Mouse (Mus musculus) large intestine, adult 2 months (tissue): ENCODE results near the gene Aph1c. TPM values are rescaled to one million over a fixed set of nuclear protein-coding genes. Genes with fewer than 3 reads are reported as not detected.
"Not testable (repeated sequence)": the region's sequence is repeated elsewhere in the genome, so short reads cannot be mapped to it uniquely, and the experiment has no call there.

Source experiments
- DNase-seq: peaks from one replicate; pipeline ENCODE4 v3.0.0-alpha.2; 2012; ENCODE audit warnings: low read depth, low spot score
- WGBS: fragments of 180-500 bp; shearing (Covaris S2); methylation state at CpG from one replicate; pipeline ENCODE4 v1.1.7; 2018; 5-methylcytosine and 5-hydroxymethylcytosine counted together
- polyA plus RNA-seq: library from polyadenylated mRNA; depleted of rRNA; stranded (reverse); fragments of >200 nt; gene quantifications from 2 replicates; pipeline ENCODE4 v1.2.3, GENCODE M21; 2012; rRNA removed

The Aph1c gene
- 0.26 and 0.69 TPM in 2 replicates for polyA plus RNA-seq

GRCm38 (mm10) chr9:66834318-66835096 is at the start of gene Aph1c:
Gene Aph1c (minus strand): TSS chr9:66834726.
- 1% methylated on average over 58 of the region's 58 CpGs for WGBS
- DNase-seq: peak; percentile 97

- DNase-seq: no peak
- WGBS: 84% methylated on average over 5 of the region's 5 CpGs
These were observed 49.0 kb upstream of the Aph1c start for GRCm38 (mm10) chr9:66883500-66883899.

GRCm38 (mm10) chr9:66882406-66882821 is 47.9 kb upstream of the Aph1c start:
- WGBS: 55% methylated on average over 8 of the region's 8 CpGs
- DNase-seq: no peak

- 84% methylated on average over 3 of the region's 3 CpGs for WGBS
- DNase-seq: no peak
These were observed 47.3 kb upstream of the Aph1c start for GRCm38 (mm10) chr9:66881858-66882257.

GRCm38 (mm10) chr9:66880752-66881151 is 46.2 kb upstream of the Aph1c start:
- WGBS: 94% methylated on average over 2 of the region's 2 CpGs
- no peak for DNase-seq

GRCm38 (mm10) chr9:66879486-66879885 is 45.0 kb upstream of the Aph1c start:
- no peak for DNase-seq
- 56% methylated on average over 6 of the region's 6 CpGs for WGBS

- WGBS: 89% methylated on average over 3 of the region's 3 CpGs
- DNase-seq: no peak
These were observed 44.4 kb upstream of the Aph1c start for GRCm38 (mm10) chr9:66878899-66879298.

GRCm38 (mm10) chr9:66876577-66876976 is 42.1 kb upstream of the Aph1c start:
- 49% methylated on average over 5 of the region's 5 CpGs for WGBS
- no peak for DNase-seq

- no peak for DNase-seq
- WGBS: over 99% methylated on average over 5 of the region's 5 CpGs
These were observed 39.8 kb upstream of the Aph1c start for GRCm38 (mm10) chr9:66874297-66874696.

- no peak for DNase-seq
These were observed 39.0 kb upstream of the Aph1c start for GRCm38 (mm10) chr9:66873531-66873930.

- not testable (repeated sequence) for DNase-seq
- 73% methylated on average over 2 of the region's 2 CpGs for WGBS
These were observed 38.5 kb upstream of the Aph1c start for GRCm38 (mm10) chr9:66873009-66873408.

GRCm38 (mm10) chr9:66872015-66872727 is 37.6 kb upstream of the Aph1c start:
- WGBS: 73% methylated on average over 10 of the region's 10 CpGs
- DNase-seq: no peak

- WGBS: 72% methylated on average over 3 of the region's 3 CpGs
- DNase-seq: no peak
These were observed 30.2 kb upstream of the Aph1c start for GRCm38 (mm10) chr9:66864708-66865107.

- DNase-seq: no peak
- WGBS: 77% methylated on average over 3 of the region's 3 CpGs
These were observed 28.9 kb upstream of the Aph1c start for GRCm38 (mm10) chr9:66863456-66863855.

- WGBS: 93% methylated on average over 4 of the region's 4 CpGs
- DNase-seq: no peak
These were observed 27.7 kb upstream of the Aph1c start for GRCm38 (mm10) chr9:66862202-66862601.

- WGBS: 75% methylated on average over 5 of the region's 5 CpGs
These were observed 26.7 kb upstream of the Aph1c start for GRCm38 (mm10) chr9:66861104-66861767.

GRCm38 (mm10) chr9:66859523-66859922 is 25.0 kb upstream of the Aph1c start:
- WGBS: 96% methylated on average over 5 of the region's 5 CpGs
- DNase-seq: no peak

More at GRCm38 (mm10) chr9:66861104-66861767, 26.7 kb upstream of the Aph1c start:
- no peak for DNase-seq

GRCm38 (mm10) chr9:66855865-66856264 is 21.3 kb upstream of the Aph1c start:
- 16% methylated on average over 7 of the region's 7 CpGs for WGBS
- DNase-seq: peak; percentile 44

- no peak for DNase-seq
- WGBS: 87% methylated on average over 6 of the region's 6 CpGs
These were observed 18.1 kb upstream of the Aph1c start for GRCm38 (mm10) chr9:66852592-66852991.

GRCm38 (mm10) chr9:66850966-66851365 is 16.4 kb upstream of the Aph1c start:
- no peak for DNase-seq
- WGBS: 67% methylated on average over 5 of the region's 5 CpGs
